Mouse (Mus musculus) forebrain, postnatal 0 days (tissue): ENCODE results near the gene Nes. TPM values are rescaled to one million over a fixed set of nuclear protein-coding genes. Genes with fewer than 3 reads are reported as not detected.

Source experiments
- ATAC-seq: fragments of 200-750 bp; cut with Nextera tagmentation; 2 replicates; pipeline ENCODE4 v1.8.0; 2017; ENCODE audit warnings: mild to moderate bottlenecking, moderate library complexity
- DNase-seq: peaks from one replicate; pipeline ENCODE4 v3.0.0-alpha.2; 2015
- H3K27ac ChIP-seq: fragments of 300-500 bp; sonication (generic); 2 replicates; pipeline ENCODE4 v1.5.1; 2014; ENCODE audit warnings: low read depth, mild to moderate bottlenecking, antibody characterized with exemption, low read length, moderate library complexity, mixed read lengths
- H3K27me3 ChIP-seq: fragments of 300-500 bp; sonication (generic); 2 replicates; pipeline ENCODE4 v1.6.1; 2014; ENCODE audit warnings: mild to moderate bottlenecking, low read length, mixed read lengths; ENCODE audit not compliant: insufficient read depth
- H3K36me3 ChIP-seq: fragments of 300-500 bp; sonication (generic); 2 replicates; pipeline ENCODE4 v1.6.1; 2014; ENCODE audit warnings: mild to moderate bottlenecking, moderate library complexity; ENCODE audit not compliant: insufficient read depth
- H3K4me1 ChIP-seq: fragments of 300-500 bp; sonication (generic); 2 replicates; pipeline ENCODE4 v1.6.1; 2014; ENCODE audit warnings: antibody characterized with exemption; ENCODE audit not compliant: insufficient read depth
- H3K4me2 ChIP-seq: fragments of 300-500 bp; sonication (generic); 2 replicates; pipeline ENCODE4 v1.6.1; 2014; ENCODE audit warnings: low read depth, mild to moderate bottlenecking, moderate library complexity
- H3K4me3 ChIP-seq: fragments of 300-500 bp; sonication (generic); 2 replicates; pipeline ENCODE4 v1.5.1; 2014; ENCODE audit warnings: low read depth, low read length, mixed read lengths
- H3K9ac ChIP-seq: fragments of 300-500 bp; sonication (generic); 2 replicates; pipeline ENCODE4 v1.6.1; 2014; ENCODE audit warnings: mild to moderate bottlenecking
- H3K9me3 ChIP-seq: fragments of 300-500 bp; sonication (generic); 2 replicates; pipeline ENCODE4 v1.6.1; 2016; ENCODE audit warnings: low read length
- CTCF ChIP-seq: sonication (generic); IDR thresholded peaks from 2 replicates; pipeline ENCODE4 v1.5.1; 2016; ENCODE audit warnings: antibody characterized with exemption, control low read depth, low read depth
- whole genome bisulfite sequencing: fragments of 180-500 bp; shearing (Covaris S2); extraction: QIAGEN DNeasy Blood & Tissue Kit; methylation state at CpG from one replicate; pipeline ENCODE4 v1.1.7; 2014; 5-methylcytosine and 5-hydroxymethylcytosine counted together
- polyA plus RNA-seq: library from polyadenylated mRNA; unstranded; fragments of >200 nt; fragmentation: Nextera tagmentation; extraction: Ambion mirVana; gene quantifications from 2 replicates; pipeline ENCODE4 v1.2.1, GENCODE M21; 2015
- total RNA-seq: library from RNA; depleted of rRNA; stranded (reverse); fragments of >200 nt; gene quantifications from 2 replicates; pipeline ENCODE4 v1.2.3, GENCODE M21; 2014

Nes gene
- total and polyA plus RNA-seq, 2 experiments from 2014 or later, result 17.9 to 39.2 TPM

DNA sequence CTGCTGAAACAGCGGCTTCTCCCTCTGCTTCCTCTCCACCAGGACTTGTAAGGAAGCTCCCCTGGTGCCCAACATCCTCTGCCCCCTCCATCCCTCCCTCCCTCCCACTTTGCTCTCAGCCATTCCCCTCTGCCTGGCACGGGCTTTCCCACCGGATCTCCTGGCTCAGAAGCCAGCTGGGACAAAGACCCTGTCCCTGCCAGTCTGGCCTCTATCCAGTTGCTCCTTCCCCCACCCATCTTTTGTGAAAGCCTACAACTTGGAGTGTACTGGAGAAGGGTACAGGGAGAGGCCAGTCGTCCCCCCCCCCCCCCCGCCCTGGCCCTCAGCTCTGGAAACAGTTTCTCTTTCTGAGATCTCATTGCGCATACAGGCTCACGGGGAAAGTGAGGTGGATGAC is 27.9 kb downstream of the Nes start:
- Histone ChIP-seq H3K36me3 (no peaks in the 10 kb centered on the region), H3K27ac (0 out of 2 replicates have a peak overlapping the region, but pooled peaks have one; percentile 74), H3K9me3 (no peaks in the 10 kb centered on the region), H3K27me3 (peaks cover 71% of the 10 kb centered on the region), H3K4me2 (peak overlapping the region; percentile 93), H3K4me3 (peak overlapping the region; percentile 49), H3K4me1 (peaks cover 11% of the 10 kb centered on the region), H3K9ac (peak overlapping the region; percentile 60; the same call in 1 of the 2 replicates)
- ATAC-seq, result peak; percentile 51
- no peak for TF ChIP-seq CTCF
- peak; percentile 73 for DNase-seq
- 3% methylated on average over 6 of the region's 7 CpGs for WGBS

DNA sequence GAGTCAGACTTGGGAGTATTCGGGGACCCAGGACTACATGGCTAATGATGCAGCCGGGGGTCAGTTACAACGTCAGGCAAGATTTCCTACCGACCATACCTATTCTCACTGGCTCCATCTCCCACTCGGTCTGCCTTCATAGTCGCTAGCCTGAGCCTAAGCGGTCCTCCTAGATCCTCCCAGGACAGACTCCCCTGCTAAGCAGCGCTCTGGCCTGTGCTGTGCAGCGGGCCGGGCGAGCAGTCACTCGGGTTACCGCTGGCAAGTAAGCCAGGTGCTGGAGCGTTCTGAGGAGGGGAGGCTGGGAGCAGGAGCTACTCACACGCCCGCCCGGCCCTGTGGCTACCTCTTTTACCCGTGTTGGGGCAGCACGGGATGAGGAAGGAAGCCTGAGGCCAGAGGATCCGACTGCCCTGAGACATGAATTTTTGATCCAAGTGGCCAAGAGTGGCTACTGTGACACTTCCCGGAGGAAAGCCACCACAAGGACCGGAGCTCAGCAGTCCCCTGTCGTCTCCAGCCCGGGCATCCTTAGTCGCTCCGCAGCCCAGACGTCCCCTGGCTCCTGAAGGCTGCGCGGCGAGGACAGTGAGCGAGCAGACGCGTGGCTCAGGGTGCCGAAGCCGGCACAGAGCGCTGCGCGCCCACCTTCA is 28.5 kb downstream of the Nes start:
- ATAC-seq, result no peak
- H3K4me3 ChIP-seq, result peak overlapping the region; percentile 49
- WGBS, result under 1% methylated on average over 38 of the region's 38 CpGs

GRCm38 (mm10) chr3:88000181-88000580 is 29.3 kb downstream of the Nes start, which contains the start of gene Bcan:
Gene Bcan (minus strand): TSS chr3:88000230.
- peaks cover 61% of the 10 kb centered on the region for H3K27me3 ChIP-seq
- peak within 1 kb of the TSS; percentile 93 for H3K4me2 ChIP-seq
- peak within 1 kb of the TSS; percentile 74 for H3K27ac ChIP-seq
- H3K36me3 ChIP-seq, result no peaks in the 10 kb centered on the region
- WGBS, result 2% methylated on average over 38 of the region's 39 CpGs
- H3K4me3 ChIP-seq, result peak within 1 kb of the TSS; percentile 49
- H3K9ac ChIP-seq, result peak within 1 kb of the TSS; percentile 60
- peak; percentile 52 for ATAC-seq
- no peaks in the 10 kb centered on the region for H3K9me3 ChIP-seq
- TF ChIP-seq CTCF, result no peak; the same call in 1 of the 2 replicates
- DNase-seq, result peak; percentile 65
- H3K4me1 ChIP-seq, result peaks cover 11% of the 10 kb centered on the region

More for the DNA sequence above, 28.5 kb downstream of the Nes start:
- DNase-seq, result no peak
- Histone ChIP-seq H3K9me3 (no peaks in the 10 kb centered on the region), H3K4me2 (peak overlapping the region; percentile 93), H3K9ac (peak overlapping the region; percentile 60), H3K4me1 (peaks cover 11% of the 10 kb centered on the region), H3K27me3 (peaks cover 69% of the 10 kb centered on the region), H3K36me3 (no peaks in the 10 kb centered on the region), H3K27ac (peak overlapping the region; percentile 74)
- TF ChIP-seq CTCF, result no peak

- peaks cover 11% of the 10 kb centered on the region for H3K4me1 ChIP-seq
Measured at GRCm38 (mm10) chr3:88000816-88001595, 30.1 kb downstream of the Nes start.

DNA sequence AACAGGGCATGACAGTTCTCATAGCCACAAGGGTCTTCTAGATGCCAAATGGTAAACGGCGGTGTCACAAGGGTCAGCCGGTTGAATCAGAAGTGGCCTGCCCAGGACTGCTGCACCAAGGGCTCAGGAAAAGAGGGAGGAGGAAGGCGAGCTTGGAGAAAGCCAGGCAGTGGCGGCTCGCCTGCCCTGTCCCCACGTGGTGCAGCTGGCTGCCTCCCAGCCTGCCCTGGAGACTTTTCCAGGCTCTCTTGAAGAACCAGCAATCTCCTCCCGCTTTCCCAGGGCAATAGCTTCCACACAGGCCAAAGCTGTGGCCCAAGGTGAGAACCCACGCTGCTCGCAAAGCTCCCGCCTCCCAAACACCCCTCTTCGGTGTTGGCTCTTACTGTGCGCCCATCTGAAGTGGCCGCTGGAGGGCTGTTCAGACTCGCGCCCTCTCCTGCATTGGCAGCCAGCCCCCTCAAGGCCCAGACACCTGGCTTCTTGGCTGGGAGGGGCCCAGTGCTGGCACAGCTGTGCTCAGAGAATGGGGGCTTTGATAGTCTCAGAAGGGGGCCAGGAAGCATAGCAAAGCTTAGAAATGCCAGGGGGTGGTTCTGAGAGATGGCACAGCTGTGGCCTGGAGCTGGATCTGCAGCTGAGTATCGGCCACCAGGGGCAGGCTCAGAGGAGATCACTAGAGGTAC is 31.6 kb downstream of the Nes start:
- peaks cover 7% of the 10 kb centered on the region for H3K4me1 ChIP-seq
- 5% methylated on average over 17 of the region's 17 CpGs for WGBS
- TF ChIP-seq CTCF, result peak; percentile 37
- DNase-seq, result peak; percentile 61
- H3K4me3 ChIP-seq, result no peak overlapping the region
- no peaks in the 10 kb centered on the region for H3K9me3 ChIP-seq
- H3K4me2 ChIP-seq, result peak overlapping the region; percentile 23
- H3K9ac ChIP-seq, result no peak overlapping the region
- H3K27me3 ChIP-seq, result peaks cover 43% of the 10 kb centered on the region
- H3K36me3 ChIP-seq, result no peaks in the 10 kb centered on the region
- ATAC-seq, result peak; percentile 49
- H3K27ac ChIP-seq, result peak overlapping the region; percentile 54; the same call in 1 of the 2 replicates

More at GRCm38 (mm10) chr3:88000816-88001595, 30.1 kb downstream of the Nes start:
- Histone ChIP-seq H3K9me3 (no peaks in the 10 kb centered on the region), H3K9ac (no peak overlapping the region), H3K27me3 (peaks cover 57% of the 10 kb centered on the region), H3K4me2 (peak overlapping the region; percentile 93), H3K36me3 (no peaks in the 10 kb centered on the region), H3K27ac (peak overlapping the region; percentile 35; the same call in 1 of the 2 replicates), H3K4me3 (peak overlapping the region; percentile 49; the same call in 1 of the 2 replicates)
- 18% methylated on average over 11 of the region's 11 CpGs for WGBS
- ATAC-seq (no peak), DNase-seq (peak; percentile 33)
- TF ChIP-seq CTCF, result no peak

- ATAC-seq (no peak), DNase-seq (no peak)
- peaks cover 7% of the 10 kb centered on the region; the same call in 1 of the 2 replicates for H3K4me1 ChIP-seq
- H3K4me3 ChIP-seq, result no peak overlapping the region
- H3K27ac ChIP-seq, result no peak overlapping the region
- no peaks in the 10 kb centered on the region for H3K36me3 ChIP-seq
- TF ChIP-seq CTCF, result peak; percentile 62
- no peaks in the 10 kb centered on the region for H3K9me3 ChIP-seq
- peaks cover 10% of the 10 kb centered on the region for H3K27me3 ChIP-seq
- H3K9ac ChIP-seq, result no peak overlapping the region
- no peak overlapping the region for H3K4me2 ChIP-seq
- 80% methylated on average over 18 of the region's 18 CpGs for WGBS
Measured at GRCm38 (mm10) chr3:88005822-88006786, 35.2 kb downstream of the Nes start.
